Mouse (Mus musculus) spleen, adult 2 months (tissue): ENCODE data around the gene Eif4g3.

ENCODE experiments used
- CTCF ChIP-seq: fragments of 200-500 bp; IDR thresholded peaks from 2 replicates; pipeline ENCODE4 v1.5.1; 2011; ENCODE audit warnings: mild to moderate bottlenecking, inconsistent platforms; ENCODE audit not compliant: insufficient read depth, insufficient read length, insufficient replicate concordance; ENCODE audit errors: extremely low read depth
- POLR2A ChIP-seq: fragments of 200-500 bp; IDR thresholded peaks from 2 replicates; pipeline ENCODE4 v1.6.1; 2011; ENCODE audit warnings: low read depth, low read length, inconsistent platforms

GRCm38 (mm10) chr4:138082466-138082865 is 89.6 kb downstream of the Eif4g3 start:
- TF ChIP-seq CTCF (no peak), POLR2A (no peak)
